In the genomic region with DNA sequence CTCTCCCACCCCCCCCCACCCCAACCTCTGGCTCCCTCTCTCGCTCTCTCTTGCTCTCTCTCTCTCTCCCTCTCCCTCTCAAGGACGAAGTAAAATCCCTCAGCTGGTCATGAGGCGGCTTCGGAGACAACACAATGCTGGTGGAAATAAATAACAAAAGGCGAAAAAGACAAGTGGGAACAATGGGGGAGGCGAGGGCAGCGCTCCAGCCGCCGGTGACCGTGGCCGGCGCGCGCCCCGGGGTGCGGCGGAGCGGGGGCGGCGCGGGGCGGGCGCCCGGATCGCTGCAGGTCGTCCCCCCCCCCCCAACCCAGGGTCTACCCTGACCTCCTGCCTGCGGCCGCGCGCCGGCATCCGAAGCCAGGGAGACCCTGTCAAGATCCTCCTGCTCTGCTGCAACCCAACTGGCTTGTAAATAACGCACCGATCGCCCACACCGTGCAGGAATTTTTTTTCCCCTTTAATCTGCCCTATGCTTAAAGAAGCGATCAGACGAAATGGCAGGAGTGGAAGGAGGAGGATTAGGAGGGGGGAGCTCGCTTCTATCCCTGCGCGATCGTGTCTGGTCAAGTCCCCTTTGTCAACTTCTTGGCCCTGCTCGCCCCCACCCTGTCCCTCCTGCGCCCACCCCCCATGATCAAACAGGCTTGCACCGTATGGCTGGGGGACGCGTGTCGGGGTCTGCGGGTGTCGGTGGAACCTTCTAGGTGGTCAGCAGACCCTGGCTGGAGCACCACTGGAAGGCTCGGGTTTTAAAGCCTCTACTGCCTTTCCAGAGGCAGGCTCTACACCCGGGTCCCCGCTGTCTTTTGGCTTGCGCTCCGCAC, we compare ENCODE assay signal across 8 mouse cellular contexts. TPM values are rescaled to one million over a fixed set of nuclear protein-coding genes. Genes with fewer than 3 reads are reported as not detected.
A peak's percentile ranks its signal among the peaks of the same experiment; 100 is the strongest.
DNase-seq lines count a peak whose midpoint lies in the region; ATAC-seq and TF ChIP-seq lines count a peak whose summit lies in the region.

No protein-coding gene starts in this region.

- no peak for TF ChIP-seq CTCF in E14TG2a.4 (conservative IDR thresholded peaks at IDR 0.05; ENCODE audit: low read length)

- peak overlapping the region; percentile 59 for H3K4me2 ChIP-seq in liver, embryonic 16.5 days (ENCODE audit: low read depth, low read length)

- DNase-seq in frontal cortex, postnatal 25 days (ENCODE audit: low spot score in 2 of 2) = no peak
- DNase-seq in embryo, embryonic 9.5 days (ENCODE audit: extremely low spot score) = peak; percentile 43
- peak; percentile 27 for DNase-seq in heart, postnatal 4 days
- peak; percentile 21 for DNase-seq in ovary, postnatal 14 days (ENCODE audit: low spot score)
- DNase-seq in spleen, postnatal 36 days (ENCODE audit: low spot score in 2 of 2) = no peak

- peak overlapping the region; percentile 78 for H3K4me3 ChIP-seq in E14TG2a.4 (replicated peaks; ENCODE audit: low read length)
- H3K4me3 ChIP-seq in liver, embryonic 16.5 days (ENCODE audit: low read depth, low read length) = peak overlapping the region; percentile 66

- H3K9ac ChIP-seq in liver, embryonic 16.5 days (ENCODE audit: low read depth, low read length) = peak overlapping the region; percentile 34

- peaks cover 60% of the 10 kb centered on the region for H3K27me3 ChIP-seq in E14TG2a.4 (ENCODE audit: insufficient read depth, low read length)
- peaks cover 22% of the 10 kb centered on the region for H3K27me3 ChIP-seq in liver, embryonic 16.5 days (ENCODE audit: control insufficient read depth, insufficient read depth, low read depth, low read length)

- no peaks in the 10 kb centered on the region for H3K9me3 ChIP-seq in E14TG2a.4 (ENCODE audit: low read length)
- no peaks in the 10 kb centered on the region for H3K9me3 ChIP-seq in liver, embryonic 16.5 days (replicated peaks; ENCODE audit: control insufficient read depth, low read length)

- peak; percentile 19 for ATAC-seq in frontal cortex, adult (ENCODE audit: low TSS enrichment)
- ATAC-seq in liver, embryonic 16.5 days (ENCODE audit: low read depth) = peak; percentile 14

- no peaks in the 10 kb centered on the region for H3K36me3 ChIP-seq in E14TG2a.4 (ENCODE audit: insufficient read depth, low read length)
- H3K36me3 ChIP-seq in liver, embryonic 16.5 days (ENCODE audit: control insufficient read depth, insufficient read depth) = no peaks in the 10 kb centered on the region

- WGBS in liver, embryonic 16.5 days (ENCODE audit: insufficient replicate concordance) = 1% methylated on average over 29 of the region's 55 CpGs

- peaks cover 22% of the 10 kb centered on the region for H3K4me1 ChIP-seq in E14TG2a.4 (replicated peaks; ENCODE audit: low read depth, low read length)
- H3K4me1 ChIP-seq in liver, embryonic 16.5 days (ENCODE audit: control insufficient read depth, low read depth, low read length) = no peaks in the 10 kb centered on the region; the same call in 1 of the 2 replicates

- H3K27ac ChIP-seq in liver, embryonic 16.5 days (ENCODE audit: low read length) = peak overlapping the region; percentile 57

RNA-seq across cellular contexts. Expression of gene Sox5, which starts 0.5 kb away (rescaled TPM):
- 1 to 10 TPM; 3.7 to 5.4 TPM for total RNA-seq in heart, postnatal 4 days (2021)
- 7.1 and 7.5 TPM in 2 replicates for polyA plus RNA-seq in liver, embryonic 16.5 days (2015; fragmentation: Nextera tagmentation; extraction: Ambion mirVana)

Comparison
In these comparisons a context has a peak if more than half of its experiments do, and no peak if none do; other contexts are left out.
1. DNase-seq: peak in embryo, embryonic 9.5 days (single experiment), heart, postnatal 4 days (single experiment) and ovary, postnatal 14 days (single experiment); none in frontal cortex, postnatal 25 days (0 of 2) and spleen, postnatal 36 days (0 of 2).